Mouse (Mus musculus): ENCODE data around the gene Tpx2. TPM values are rescaled to one million over a fixed set of nuclear protein-coding genes. Genes with fewer than 3 reads are reported as not detected.
A peak's percentile ranks its signal among the peaks of the same experiment; 100 is the strongest.

Gene Tpx2
- total and polyA plus RNA-seq, 3 experiments, result 16.7 to 257 (median 142) TPM

GRCm38 (mm10) chr2:152933614-152934013 is 85.8 kb downstream of the Tpx2 start:
- no peaks in the 10 kb centered on the region for H3K9me3 ChIP-seq (replicated peaks)
- no peak overlapping the region for H3K4me3 ChIP-seq (ENCODE audit: low read depth, low read length)
- peaks cover 33% of the 10 kb centered on the region for H3K27me3 ChIP-seq (ENCODE audit: insufficient read depth, low read length)
- DNase-seq (ENCODE audit: low spot score) (peak; percentile 43), ATAC-seq (ENCODE audit: extremely low read depth, insufficient number of reproducible peaks, low FRiP score, poor library complexity, severe bottlenecking) (no peak)
- no peaks in the 10 kb centered on the region for H3K4me1 ChIP-seq (ENCODE audit: insufficient read depth, low read depth, low read length)
- TF ChIP-seq TAL1 (conservative IDR thresholded peaks at IDR 0.05; ENCODE audit: low read depth, low read length) (no peak), CTCF (IDR thresholded peaks at IDR 0.05; ENCODE audit: low read depth, low read length) (0 out of 2 replicates have a peak, but pooled peaks have one; percentile 30), GATA1 (IDR thresholded peaks at IDR 0.05; ENCODE audit: borderline replicate concordance, low read length) (no peak), POLR2AphosphoS5 (IDR thresholded peaks at IDR 0.05; ENCODE audit: insufficient replicate concordance, low read depth, low read length) (no peak), GATA2 (IDR thresholded peaks at IDR 0.05; ENCODE audit: borderline replicate concordance, low read depth, low read length) (no peak)
- no peaks in the 10 kb centered on the region for H3K36me3 ChIP-seq (replicated peaks)

GRCm38 (mm10) chr2:152939846-152940245 is 92.1 kb downstream of the Tpx2 start:
- Histone ChIP-seq H3K4me3 (ENCODE audit: low read depth, low read length) (no peak overlapping the region), H3K36me3 (replicated peaks) (no peaks in the 10 kb centered on the region), H3K27me3 (ENCODE audit: insufficient read depth, low read length) (peaks cover 29% of the 10 kb centered on the region), H3K9me3 (replicated peaks) (no peaks in the 10 kb centered on the region), H3K4me1 (ENCODE audit: insufficient read depth, low read depth, low read length) (peaks cover 3% of the 10 kb centered on the region; the same call in 1 of the 2 replicates)
- ATAC-seq (ENCODE audit: extremely low read depth, insufficient number of reproducible peaks, low FRiP score, poor library complexity, severe bottlenecking) (no peak), DNase-seq (ENCODE audit: low spot score) (peak; percentile 31)
- TF ChIP-seq GATA2 (IDR thresholded peaks at IDR 0.05; ENCODE audit: borderline replicate concordance, low read depth, low read length) (no peak), CTCF (IDR thresholded peaks at IDR 0.05; ENCODE audit: low read depth, low read length) (peak; percentile 94)

GRCm38 (mm10) chr2:152941106-152941505 is 93.3 kb downstream of the Tpx2 start:
- H3K4me3 ChIP-seq (ENCODE audit: low read depth, low read length), result no peak overlapping the region
- H3K9me3 ChIP-seq (replicated peaks), result no peaks in the 10 kb centered on the region
- ATAC-seq (ENCODE audit: extremely low read depth, insufficient number of reproducible peaks, low FRiP score, poor library complexity, severe bottlenecking) (no peak), DNase-seq (ENCODE audit: low spot score) (no peak)
- H3K4me1 ChIP-seq (ENCODE audit: insufficient read depth, low read depth, low read length), result peaks cover 3% of the 10 kb centered on the region; the same call in 1 of the 2 replicates
- peaks cover 32% of the 10 kb centered on the region for H3K27me3 ChIP-seq (ENCODE audit: insufficient read depth, low read length)
- TF ChIP-seq TAL1 (conservative IDR thresholded peaks at IDR 0.05; ENCODE audit: low read depth, low read length) (no peak), CTCF (IDR thresholded peaks at IDR 0.05; ENCODE audit: low read depth, low read length) (no peak), GATA2 (IDR thresholded peaks at IDR 0.05; ENCODE audit: borderline replicate concordance, low read depth, low read length) (no peak)
- H3K36me3 ChIP-seq (replicated peaks), result no peaks in the 10 kb centered on the region

GRCm38 (mm10) chr2:152941776-152942175 is 94.0 kb downstream of the Tpx2 start:
- Histone ChIP-seq H3K9me3 (replicated peaks) (no peaks in the 10 kb centered on the region), H3K27me3 (ENCODE audit: insufficient read depth, low read length) (peaks cover 31% of the 10 kb centered on the region), H3K36me3 (replicated peaks) (no peaks in the 10 kb centered on the region), H3K4me1 (ENCODE audit: insufficient read depth, low read depth, low read length) (peaks cover 3% of the 10 kb centered on the region; the same call in 1 of the 2 replicates), H3K4me3 (ENCODE audit: low read depth, low read length) (no peak overlapping the region)
- TF ChIP-seq CTCF (IDR thresholded peaks at IDR 0.05; ENCODE audit: low read depth, low read length), result no peak
- TF ChIP-seq GATA2 (IDR thresholded peaks at IDR 0.05; ENCODE audit: borderline replicate concordance, low read depth, low read length), result no peak
- no peak for TF ChIP-seq GATA1 (IDR thresholded peaks at IDR 0.05; ENCODE audit: borderline replicate concordance, low read length)
- TF ChIP-seq TAL1 (conservative IDR thresholded peaks at IDR 0.05; ENCODE audit: low read depth, low read length), result no peak
- no peak for TF ChIP-seq POLR2AphosphoS5 (IDR thresholded peaks at IDR 0.05; ENCODE audit: insufficient replicate concordance, low read depth, low read length)
- DNase-seq (ENCODE audit: low spot score), result no peak
- ATAC-seq (ENCODE audit: extremely low read depth, insufficient number of reproducible peaks, low FRiP score, poor library complexity, severe bottlenecking), result no peak

GRCm38 (mm10) chr2:152942898-152943515 is 95.2 kb downstream of the Tpx2 start:
- TF ChIP-seq GATA1 (IDR thresholded peaks at IDR 0.05; ENCODE audit: borderline replicate concordance, low read length), result no peak
- TF ChIP-seq GATA2 (IDR thresholded peaks at IDR 0.05; ENCODE audit: borderline replicate concordance, low read depth, low read length), result no peak
- TF ChIP-seq CTCF (IDR thresholded peaks at IDR 0.05; ENCODE audit: low read depth, low read length), result no peak
- TF ChIP-seq TAL1 (conservative IDR thresholded peaks at IDR 0.05; ENCODE audit: low read depth, low read length), result no peak
- no peak for TF ChIP-seq POLR2AphosphoS5 (IDR thresholded peaks at IDR 0.05; ENCODE audit: insufficient replicate concordance, low read depth, low read length)
- H3K27me3 ChIP-seq (ENCODE audit: insufficient read depth, low read length), result peaks cover 31% of the 10 kb centered on the region

GRCm38 (mm10) chr2:152943568-152943967 is 95.8 kb downstream of the Tpx2 start:
- no peaks in the 10 kb centered on the region for H3K36me3 ChIP-seq (replicated peaks)
- ATAC-seq (ENCODE audit: extremely low read depth, insufficient number of reproducible peaks, low FRiP score, poor library complexity, severe bottlenecking), result no peak
- peaks cover 3% of the 10 kb centered on the region; the same call in 1 of the 2 replicates for H3K4me1 ChIP-seq (ENCODE audit: insufficient read depth, low read depth, low read length)
- DNase-seq (ENCODE audit: low spot score), result no peak
- peaks cover 28% of the 10 kb centered on the region for H3K27me3 ChIP-seq (ENCODE audit: insufficient read depth, low read length)
- no peak for TF ChIP-seq GATA2 (IDR thresholded peaks at IDR 0.05; ENCODE audit: borderline replicate concordance, low read depth, low read length)
- no peak for TF ChIP-seq CTCF (IDR thresholded peaks at IDR 0.05; ENCODE audit: low read depth, low read length)
- TF ChIP-seq POLR2AphosphoS5 (IDR thresholded peaks at IDR 0.05; ENCODE audit: insufficient replicate concordance, low read depth, low read length), result no peak
- TF ChIP-seq GATA1 (IDR thresholded peaks at IDR 0.05; ENCODE audit: borderline replicate concordance, low read length), result no peak
- TF ChIP-seq TAL1 (conservative IDR thresholded peaks at IDR 0.05; ENCODE audit: low read depth, low read length), result no peak
- no peaks in the 10 kb centered on the region for H3K9me3 ChIP-seq (replicated peaks)
- H3K4me3 ChIP-seq (ENCODE audit: low read depth, low read length), result no peak overlapping the region

More at GRCm38 (mm10) chr2:152942898-152943515, 95.2 kb downstream of the Tpx2 start:
- H3K4me1 ChIP-seq (ENCODE audit: insufficient read depth, low read depth, low read length), result peaks cover 3% of the 10 kb centered on the region; the same call in 1 of the 2 replicates
- H3K9me3 ChIP-seq (replicated peaks), result no peaks in the 10 kb centered on the region
- no peaks in the 10 kb centered on the region for H3K36me3 ChIP-seq (replicated peaks)
- ATAC-seq (ENCODE audit: extremely low read depth, insufficient number of reproducible peaks, low FRiP score, poor library complexity, severe bottlenecking), result no peak
- no peak for DNase-seq (ENCODE audit: low spot score)
- H3K4me3 ChIP-seq (ENCODE audit: low read depth, low read length), result no peak overlapping the region
